Mouse (Mus musculus) liver, embryonic 14.5 days (tissue): ENCODE measurements around the gene Cacna1d. TPM values are rescaled to one million over a fixed set of nuclear protein-coding genes. Genes with fewer than 3 reads are reported as not detected.

ENCODE experiments used
- ATAC-seq: fragments of 200-750 bp; cut with Nextera tagmentation; 2 replicates; pipeline ENCODE4 v1.8.0; 2017; ENCODE audit warnings: moderate number of reproducible peaks, mild to moderate bottlenecking, moderate library complexity; ENCODE audit not compliant: insufficient read depth
- DNase-seq, 3 experiments: peaks; one replicate each; pipeline ENCODE4 v3.0.0-alpha.2; 2012 to 2013; ENCODE audit warnings: low read depth in 3 of 3, low spot score in 3 of 3
- H3K27ac ChIP-seq: fragments of 300-500 bp; sonication (generic); 2 replicates; pipeline ENCODE4 v1.5.1; 2014; ENCODE audit warnings: moderate library complexity, mild to moderate bottlenecking, control low read depth, inconsistent platforms
- H3K27me3 ChIP-seq: fragments of 300-500 bp; sonication (generic); 2 replicates; pipeline ENCODE4 v1.6.1; 2014; ENCODE audit warnings: mild to moderate bottlenecking, low read length, moderate library complexity; ENCODE audit not compliant: control insufficient read depth, insufficient read depth
- H3K36me3 ChIP-seq: fragments of 300-500 bp; sonication (generic); replicated peaks from 2 replicates; pipeline ENCODE4 v1.6.1; 2014; ENCODE audit warnings: low read depth; ENCODE audit not compliant: control insufficient read depth, insufficient read depth
- H3K4me1 ChIP-seq, 2 experiments: fragments of 200-500 bp in 1 of 2; fragments of 300-500 bp in 1 of 2; sonication (generic) in 1 of 2; replicated peaks; 2 replicates each; pipeline ENCODE4 v1.6.1; 2012 to 2014; ENCODE audit warnings: antibody characterized with exemption in 1 of 2, inconsistent platforms in 1 of 2, low read length in 1 of 2; ENCODE audit not compliant: control insufficient read depth in 2 of 2, insufficient read depth in 2 of 2
- H3K4me2 ChIP-seq: fragments of 300-500 bp; sonication (generic); 2 replicates; pipeline ENCODE4 v1.6.1; 2014; ENCODE audit warnings: low read depth, mild to moderate bottlenecking, control low read depth, moderate library complexity
- H3K4me3 ChIP-seq, 2 experiments: fragments of 200-500 bp in 1 of 2; fragments of 300-500 bp in 1 of 2; sonication (generic) in 1 of 2; 2 replicates each; pipeline ENCODE4 v1.5.1; 2012 to 2014; ENCODE audit warnings: low read depth in 2 of 2, low read length in 2 of 2, mild to moderate bottlenecking in 2 of 2, control low read depth in 1 of 2, inconsistent platforms in 1 of 2, moderate library complexity in 1 of 2; ENCODE audit not compliant: insufficient read depth in 1 of 2
- H3K9ac ChIP-seq: fragments of 300-500 bp; sonication (generic); replicated peaks from 2 replicates; pipeline ENCODE4 v1.6.1; 2014; ENCODE audit warnings: mild to moderate bottlenecking, control low read depth, moderate library complexity
- H3K9me3 ChIP-seq: fragments of 300-500 bp; sonication (generic); 2 replicates; pipeline ENCODE4 v1.6.1; 2016; ENCODE audit warnings: low read length, mixed read lengths; ENCODE audit not compliant: control insufficient read depth
- CTCF ChIP-seq: IDR thresholded peaks from 2 replicates; pipeline ENCODE4 v1.5.1; 2016; ENCODE audit warnings: antibody characterized with exemption, low read depth, control low read depth
- EP300 ChIP-seq: IDR thresholded peaks from 2 replicates; pipeline ENCODE4 v1.6.1; 2016; ENCODE audit warnings: antibody characterized with exemption, low read depth
- WGBS: fragments of 180-500 bp; shearing (Covaris S2); extraction: QIAGEN DNeasy Blood & Tissue Kit; methylation state at CpG from one replicate; pipeline ENCODE4 v1.1.7; 2014; ENCODE audit not compliant: insufficient replicate concordance; 5-methylcytosine and 5-hydroxymethylcytosine counted together
- polyA plus RNA-seq, 2 experiments: library from polyadenylated mRNA; depleted of rRNA in 1 of 2; stranded (reverse) in 1 of 2; unstranded in 1 of 2; fragments of >200 nt; fragmentation: Nextera tagmentation in 1 of 2; extraction: Ambion mirVana in 1 of 2; gene quantifications; 2 replicates each; pipeline versions ENCODE4 v1.2.1 to v1.2.3; 2012 to 2014

The Cacna1d gene
- polyA plus RNA-seq, 2 experiments, result 0.17 TPM

DNA sequence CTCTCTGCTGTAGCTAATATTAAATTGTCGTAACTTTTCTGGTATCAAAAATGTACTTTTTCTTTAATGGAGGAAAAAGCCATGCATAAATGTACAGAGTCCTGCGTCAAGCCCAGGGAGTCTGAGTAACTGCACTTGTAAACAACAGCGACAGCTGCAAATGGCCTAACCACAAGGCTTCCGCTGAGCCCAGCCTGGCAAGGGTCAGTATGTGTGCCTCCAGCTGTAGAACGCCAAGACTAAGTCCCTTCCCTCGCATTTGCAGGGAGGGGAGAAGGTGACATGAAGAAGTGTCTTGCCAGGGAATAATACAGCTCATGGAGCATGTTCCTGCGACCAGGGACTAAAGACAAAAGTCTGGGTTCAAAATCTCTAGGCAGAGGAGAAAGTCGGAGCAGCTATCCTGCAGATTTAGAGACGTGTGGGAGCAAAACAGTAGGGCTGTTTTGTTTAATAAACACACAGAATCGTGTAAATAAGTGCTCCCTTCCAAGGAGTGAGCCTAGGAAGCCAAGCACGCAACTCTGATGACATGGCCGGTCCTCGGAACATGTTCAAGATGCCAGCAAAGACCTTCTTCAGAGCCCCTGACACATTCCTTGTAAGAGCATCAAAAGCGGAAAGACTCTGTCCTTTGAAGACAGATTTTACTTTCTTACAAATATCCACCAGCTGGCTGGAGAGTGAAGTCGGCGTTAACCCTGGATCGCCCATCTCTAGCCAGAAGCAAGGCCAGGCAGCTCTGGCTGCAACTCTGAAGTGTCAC is 160.7 kb downstream of the Cacna1d start:
- no peak for TF ChIP-seq CTCF
- no peak for TF ChIP-seq EP300
- ATAC-seq, result no peak
- no peaks in the 10 kb centered on the region for H3K9me3 ChIP-seq
- DNase-seq, result no peak
- peaks cover 0 to 3% of the 10 kb centered on the region in 2 experiments; a peak in 1 of 4 replicates for H3K4me1 ChIP-seq
- H3K36me3 ChIP-seq, result no peaks in the 10 kb centered on the region
- H3K27me3 ChIP-seq, result no peaks in the 10 kb centered on the region
- H3K9ac ChIP-seq, result no peak overlapping the region
- H3K4me3 ChIP-seq, result no peak overlapping the region
- H3K27ac ChIP-seq, result no peak overlapping the region
- 61% methylated on average over 17 of the region's 17 CpGs for WGBS
- no peak overlapping the region for H3K4me2 ChIP-seq

DNA sequence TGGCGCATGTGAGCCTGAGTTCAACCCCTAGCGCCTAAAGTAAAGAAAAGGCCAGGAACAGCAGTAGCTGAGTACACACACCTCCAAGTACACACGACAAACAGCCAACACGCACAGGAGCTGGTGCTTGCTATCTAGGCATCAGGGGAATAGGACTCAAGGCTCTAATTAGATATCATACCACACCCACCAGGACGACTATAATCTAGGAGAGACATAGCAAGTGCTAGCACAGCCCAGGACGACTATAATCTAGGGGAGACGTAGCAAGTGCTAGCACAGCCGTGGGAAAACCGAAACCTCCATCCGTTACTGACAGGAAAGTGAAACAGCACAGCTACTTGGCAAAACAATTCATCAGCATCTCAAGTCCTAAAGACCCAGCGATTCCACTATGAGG is 162.1 kb downstream of the Cacna1d start:
- 54% methylated on average over 11 of the region's 11 CpGs for WGBS
- peak; percentile 41; the same call in 1 of the 2 replicates for ATAC-seq
- Histone ChIP-seq H3K36me3 (no peaks in the 10 kb centered on the region), H3K4me1 (peaks cover 0 to 3% of the 10 kb centered on the region in 2 experiments; a peak in 1 of 4 replicates), H3K27ac (no peak overlapping the region), H3K9ac (no peak overlapping the region), H3K4me3 (no peak overlapping the region), H3K9me3 (no peaks in the 10 kb centered on the region), H3K4me2 (no peak overlapping the region), H3K27me3 (no peaks in the 10 kb centered on the region)
- no peak for TF ChIP-seq EP300
- TF ChIP-seq CTCF, result no peak
- DNase-seq, result no peak

DNA sequence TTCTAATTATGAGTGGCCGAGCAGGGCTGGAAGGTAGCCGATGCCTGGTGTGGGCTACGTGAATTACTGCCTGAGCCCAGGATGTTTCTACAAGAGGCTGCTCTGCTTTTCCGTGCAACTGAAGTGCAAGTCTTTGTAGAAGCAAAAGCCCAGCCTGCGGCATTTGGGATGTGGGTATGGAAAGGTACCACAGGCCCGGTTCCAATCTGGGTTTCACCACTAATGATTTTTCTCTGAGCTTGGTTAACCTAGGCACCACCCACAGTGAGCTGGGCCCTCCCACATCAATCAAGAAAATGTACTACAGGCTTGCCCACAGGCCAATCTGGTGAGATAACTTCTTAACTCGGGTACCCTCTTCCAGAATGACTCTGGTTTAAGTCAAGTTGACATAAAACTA is 163.8 kb downstream of the Cacna1d start:
- Histone ChIP-seq H3K9ac (no peak overlapping the region), H3K27ac (no peak overlapping the region), H3K27me3 (no peaks in the 10 kb centered on the region), H3K9me3 (no peaks in the 10 kb centered on the region), H3K36me3 (no peaks in the 10 kb centered on the region), H3K4me3 (no peak overlapping the region), H3K4me1 (peaks cover 0 to 3% of the 10 kb centered on the region in 2 experiments; a peak in 1 of 4 replicates), H3K4me2 (no peak overlapping the region)
- TF ChIP-seq CTCF, result no peak
- no peak for TF ChIP-seq EP300
- DNase-seq, result no peak
- ATAC-seq, result no peak
- WGBS, result 57% methylated on average over 7 of the region's 7 CpGs

DNA sequence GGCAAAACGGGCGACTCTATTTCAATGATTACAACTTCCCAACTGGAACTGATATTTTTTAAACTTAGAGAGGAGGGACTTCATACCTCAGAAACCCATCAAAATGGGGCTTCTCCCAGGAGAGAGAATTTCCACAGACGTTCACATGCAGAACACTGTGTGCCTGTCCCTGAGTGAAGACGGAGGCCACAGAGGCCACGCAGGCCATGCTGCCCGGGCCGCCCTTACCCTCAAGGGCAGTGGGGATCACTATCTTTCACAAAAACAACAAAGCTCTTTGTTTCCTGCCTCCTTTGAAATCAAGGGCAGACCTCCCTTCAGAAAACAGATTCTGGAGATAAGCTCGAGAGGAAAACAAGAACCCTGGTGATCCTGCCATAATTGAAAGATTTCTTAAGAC is 164.2 kb downstream of the Cacna1d start:
- Histone ChIP-seq H3K9me3 (no peaks in the 10 kb centered on the region), H3K36me3 (no peaks in the 10 kb centered on the region), H3K27me3 (no peaks in the 10 kb centered on the region), H3K4me2 (no peak overlapping the region), H3K4me1 (peaks cover 0 to 3% of the 10 kb centered on the region in 2 experiments; a peak in 1 of 4 replicates), H3K4me3 (no peak overlapping the region), H3K27ac (no peak overlapping the region), H3K9ac (no peak overlapping the region)
- DNase-seq, result no peak
- no peak for TF ChIP-seq CTCF
- TF ChIP-seq EP300, result no peak
- no peak for ATAC-seq
- WGBS, result 44% methylated on average over 8 of the region's 8 CpGs

DNA sequence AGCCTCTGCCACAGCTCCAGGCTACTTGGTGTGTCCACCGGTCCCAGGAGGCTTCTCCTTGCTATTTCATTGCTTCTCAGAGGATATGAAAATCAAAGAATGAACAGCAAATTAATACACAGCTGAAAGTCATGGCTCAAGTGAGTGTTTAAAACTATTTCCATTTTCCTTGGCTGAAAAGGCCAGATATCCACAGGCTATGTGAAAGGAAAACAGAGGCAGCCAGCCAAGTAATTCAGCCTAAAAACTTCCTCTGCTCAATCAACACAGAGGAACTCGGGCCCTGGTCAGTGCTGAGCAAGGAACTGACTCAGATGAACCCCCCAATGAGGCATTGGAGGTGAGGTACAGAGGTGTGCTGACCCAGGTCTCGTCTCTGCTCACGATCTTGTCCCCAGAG is 165.0 kb downstream of the Cacna1d start:
- H3K4me3 ChIP-seq, result no peak overlapping the region
- H3K4me1 ChIP-seq, result peaks cover 0 to 3% of the 10 kb centered on the region in 2 experiments; a peak in 1 of 4 replicates
- no peaks in the 10 kb centered on the region for H3K9me3 ChIP-seq
- H3K27me3 ChIP-seq, result no peaks in the 10 kb centered on the region
- H3K27ac ChIP-seq, result no peak overlapping the region
- H3K4me2 ChIP-seq, result no peak overlapping the region
- H3K9ac ChIP-seq, result no peak overlapping the region
- no peak for ATAC-seq
- no peaks in the 10 kb centered on the region for H3K36me3 ChIP-seq
- WGBS, result 59% methylated on average over 4 of the region's 4 CpGs
- TF ChIP-seq EP300 (no peak), CTCF (no peak)
- DNase-seq, result no peak
